In genomic region chr1:106628718-106629469, GRCm38 (mm10) we compare ENCODE assay signal across 8 mouse cellular contexts.
DNase-seq lines count a peak whose midpoint lies in the region; ATAC-seq and TF ChIP-seq lines count a peak whose summit lies in the region.

No protein-coding gene starts in this region.

- 29% methylated on average over 3 of the region's 3 CpGs for WGBS in kidney, adult 2 months
- WGBS in heart, embryonic 10.5 days = 28% methylated on average over 3 of the region's 3 CpGs
- 43% methylated on average over 3 of the region's 3 CpGs for WGBS in midbrain, embryonic 16.5 days

- no peaks in the 10 kb centered on the region for H3K27me3 ChIP-seq in kidney, adult 2 months (replicated peaks; ENCODE audit: control insufficient read depth, insufficient read depth, low read length)
- H3K27me3 ChIP-seq in heart, embryonic 10.5 days (ENCODE audit: insufficient read depth, poor library complexity, severe bottlenecking) = no peaks in the 10 kb centered on the region
- H3K27me3 ChIP-seq in midbrain, embryonic 16.5 days (ENCODE audit: control insufficient read depth, insufficient read depth, low read depth, low read length) = no peaks in the 10 kb centered on the region

- no peak for TF ChIP-seq POLR2A in kidney, adult 2 months (IDR thresholded peaks at IDR 0.05; ENCODE audit: low read depth, low read length)

- no peak overlapping the region for H3K4me2 ChIP-seq in midbrain, embryonic 16.5 days (ENCODE audit: low read length)

- no peak overlapping the region for H3K9ac ChIP-seq in midbrain, embryonic 16.5 days (ENCODE audit: low read depth, low read length)

- DNase-seq in kidney, adult 2 months = peak; percentile 46
- DNase-seq in kidney, adult 18-20 months = no peak
- DNase-seq in brain, adult 2 months (ENCODE audit: low read depth, low spot score) = peak; percentile 69
- no peak for DNase-seq in heart, embryonic 10.5 days (ENCODE audit: low spot score)
- DNase-seq in kidney, postnatal 25 days = peak; percentile 44 to 58
- DNase-seq in frontal cortex, postnatal 25 days (ENCODE audit: low spot score in 2 of 2) = no peak
- DNase-seq in right cerebral cortex, adult 2 months (ENCODE audit: low spot score in 2 of 2) = no peak

- no peak overlapping the region for H3K4me3 ChIP-seq in kidney, adult 2 months (ENCODE audit: insufficient read depth, low read depth, low read length)
- no peak overlapping the region for H3K4me3 ChIP-seq in heart, embryonic 10.5 days
- no peak overlapping the region for H3K4me3 ChIP-seq in midbrain, embryonic 16.5 days (ENCODE audit: low read depth, low read length)

- no peaks in the 10 kb centered on the region for H3K36me3 ChIP-seq in kidney, adult 2 months (ENCODE audit: control insufficient read depth, insufficient read depth, low read length)
- no peaks in the 10 kb centered on the region for H3K36me3 ChIP-seq in heart, embryonic 10.5 days
- H3K36me3 ChIP-seq in midbrain, embryonic 16.5 days (ENCODE audit: control insufficient read depth, insufficient read depth, low read length) = no peaks in the 10 kb centered on the region

- H3K9me3 ChIP-seq in heart, embryonic 10.5 days = no peaks in the 10 kb centered on the region
- no peaks in the 10 kb centered on the region for H3K9me3 ChIP-seq in midbrain, embryonic 16.5 days (replicated peaks; ENCODE audit: control insufficient read depth, low read length, poor library complexity, severe bottlenecking)

- peak overlapping the region; percentile 87 for H3K27ac ChIP-seq in kidney, adult 2 months (ENCODE audit: insufficient read depth, low read depth, low read length)
- H3K27ac ChIP-seq in heart, embryonic 10.5 days = peak overlapping the region; percentile 74; the same call in 1 of the 2 replicates
- peak overlapping the region; percentile 28; the same call in 1 of the 2 replicates for H3K27ac ChIP-seq in midbrain, embryonic 16.5 days (ENCODE audit: low read length)

- peak; percentile 54 for TF ChIP-seq CTCF in kidney, adult 2 months (conservative IDR thresholded peaks at IDR 0.05; ENCODE audit: insufficient read depth, insufficient read length, low read depth, low read length)

- peaks cover 22% of the 10 kb centered on the region for H3K4me1 ChIP-seq in kidney, adult 2 months (ENCODE audit: control insufficient read depth, insufficient read depth, low read length)
- H3K4me1 ChIP-seq in heart, embryonic 10.5 days = peaks cover 45% of the 10 kb centered on the region
- no peaks in the 10 kb centered on the region; the same call in 1 of the 2 replicates for H3K4me1 ChIP-seq in midbrain, embryonic 16.5 days (ENCODE audit: control insufficient read depth, insufficient read depth, low read length)

- ATAC-seq in midbrain, embryonic 16.5 days = peak; percentile 66

Comparison
In these comparisons a context has a peak if more than half of its experiments do, and no peak if none do; other contexts are left out.
1. DNase-seq: peak in kidney, adult 2 months (single experiment), brain, adult 2 months (single experiment) and kidney, postnatal 25 days (2 of 2); none in kidney, adult 18-20 months (single experiment), heart, embryonic 10.5 days (single experiment), frontal cortex, postnatal 25 days (0 of 2) and right cerebral cortex, adult 2 months (0 of 2).
2. H3K27ac ChIP-seq: peak in every context shown above with its lines; median percentile 87 in kidney, adult 2 months; 74 in heart, embryonic 10.5 days; 28 in midbrain, embryonic 16.5 days.